Mouse (Mus musculus): ENCODE measurements around the gene Abhd5.

The Abhd5 gene

GRCm38 (mm10) chr9:122414648-122415047 is 63.2 kb downstream of the Abhd5 start:
- DNase-seq (ENCODE audit: low read depth, low spot score): no peak

DNA sequence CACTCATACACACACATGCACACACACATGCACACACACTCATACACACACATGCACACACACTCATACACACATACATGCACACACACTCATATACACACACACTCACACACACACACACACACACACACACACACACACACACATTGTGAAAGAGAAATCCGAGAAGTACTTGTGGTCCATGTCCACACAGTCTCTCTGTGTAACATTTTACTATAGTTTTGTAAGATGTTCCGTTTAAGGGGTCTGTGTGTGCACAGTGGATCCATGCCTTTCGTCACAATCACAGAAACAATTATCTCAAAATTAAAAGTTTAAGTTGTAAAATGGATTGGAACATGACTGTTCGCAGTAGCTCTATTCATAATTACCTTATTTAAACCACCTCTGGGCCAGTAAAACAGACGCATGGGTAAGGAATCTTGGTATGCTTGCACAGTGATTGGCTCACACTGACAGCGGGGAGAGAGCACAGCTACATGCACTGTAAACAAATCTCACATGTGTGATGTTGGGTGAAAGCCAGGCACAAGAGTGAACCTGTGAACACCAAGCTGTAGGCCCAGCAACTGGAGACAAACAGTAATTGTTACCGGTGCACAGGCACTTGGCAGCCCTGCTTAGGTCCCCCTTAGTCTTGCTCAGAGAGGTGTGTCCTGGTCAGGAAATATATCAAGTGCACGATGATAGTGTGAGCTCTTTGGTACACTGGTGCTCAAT is 63.8 kb downstream of the Abhd5 start:
- DNase-seq (ENCODE audit: low read depth, low spot score): no peak

GRCm38 (mm10) chr9:122416617-122417016 is 65.2 kb downstream of the Abhd5 start:
- no peak for DNase-seq (ENCODE audit: low read depth, low spot score)

DNA sequence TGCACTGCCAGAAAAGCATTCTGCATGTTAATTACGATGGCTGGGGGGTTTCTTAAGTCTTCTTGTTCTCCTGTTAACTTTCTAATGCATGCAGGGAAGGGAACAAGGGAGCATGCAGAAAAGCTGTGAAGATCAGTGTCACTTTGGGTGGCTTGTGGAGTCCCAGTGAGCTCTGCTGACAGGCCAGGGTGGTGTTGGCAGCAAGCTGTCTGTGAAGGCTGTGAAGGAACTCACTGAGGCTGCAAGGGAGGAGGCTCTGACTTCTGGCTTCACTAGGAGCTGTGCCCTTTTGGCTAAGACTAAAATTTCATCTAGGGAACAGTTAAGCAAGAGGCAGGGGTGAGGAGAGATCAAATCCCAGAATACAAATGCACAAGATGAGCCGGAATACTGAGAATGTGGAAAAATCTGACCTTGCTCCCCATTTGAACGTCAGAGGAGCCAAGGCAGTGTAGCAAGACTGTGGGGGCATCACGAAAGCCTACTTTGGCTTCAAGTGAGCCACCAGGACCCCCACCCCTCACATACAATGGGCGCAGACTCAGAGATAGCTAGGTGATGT is 68.9 kb downstream of the Abhd5 start:
- DNase-seq (ENCODE audit: low read depth, low spot score): no peak

DNA sequence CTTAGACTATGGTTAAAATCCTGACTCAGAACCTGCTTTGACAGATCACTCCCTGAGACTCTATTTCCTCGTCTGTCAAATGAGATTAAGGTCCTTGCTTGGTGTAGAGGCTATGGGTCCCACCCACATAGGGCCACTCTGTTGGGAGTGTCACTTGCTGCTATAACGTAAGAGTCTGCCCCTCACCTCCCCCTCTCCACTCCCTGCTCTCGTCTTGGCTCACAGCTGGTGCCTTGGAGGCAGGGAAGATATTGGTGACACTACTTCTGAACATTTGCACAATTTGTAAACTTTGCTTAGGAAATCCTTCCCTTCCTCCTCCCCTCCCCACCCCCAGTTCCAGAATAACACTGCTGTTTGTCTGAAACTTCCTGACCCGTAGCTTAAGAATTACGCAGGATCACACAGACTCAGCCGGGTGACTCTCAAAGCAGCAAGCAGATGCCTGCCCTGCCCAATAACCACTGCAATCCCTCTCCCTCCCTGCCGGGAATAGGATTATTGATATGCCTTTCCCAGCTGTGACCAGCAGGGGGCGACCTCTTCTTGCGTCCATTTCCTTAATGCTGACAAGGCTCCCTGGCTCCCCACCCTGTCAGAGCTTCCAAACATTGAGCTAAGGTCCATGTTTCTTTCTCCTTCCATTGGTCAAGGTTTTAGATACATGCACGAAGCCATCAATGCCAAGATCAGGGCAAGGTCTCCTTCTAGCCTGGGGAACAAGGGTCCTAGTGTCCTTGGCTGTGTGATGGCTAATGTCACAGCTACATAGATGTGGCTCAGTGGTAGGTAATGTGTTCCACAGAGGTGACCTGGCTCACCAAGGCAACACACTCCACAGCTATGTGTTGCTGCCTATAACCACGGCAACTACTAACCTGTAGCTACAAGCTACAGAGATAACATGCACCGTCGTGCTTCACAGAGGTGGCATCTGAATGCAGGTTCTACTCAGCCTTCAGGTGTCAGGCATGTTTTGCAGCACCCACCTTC is 69.7 kb downstream of the Abhd5 start:
- DNase-seq (ENCODE audit: low read depth, low spot score): peak; percentile 71

- DNase-seq (ENCODE audit: low read depth, low spot score): no peak
These were observed 70.5 kb downstream of the Abhd5 start for GRCm38 (mm10) chr9:122421911-122422310.

DNA sequence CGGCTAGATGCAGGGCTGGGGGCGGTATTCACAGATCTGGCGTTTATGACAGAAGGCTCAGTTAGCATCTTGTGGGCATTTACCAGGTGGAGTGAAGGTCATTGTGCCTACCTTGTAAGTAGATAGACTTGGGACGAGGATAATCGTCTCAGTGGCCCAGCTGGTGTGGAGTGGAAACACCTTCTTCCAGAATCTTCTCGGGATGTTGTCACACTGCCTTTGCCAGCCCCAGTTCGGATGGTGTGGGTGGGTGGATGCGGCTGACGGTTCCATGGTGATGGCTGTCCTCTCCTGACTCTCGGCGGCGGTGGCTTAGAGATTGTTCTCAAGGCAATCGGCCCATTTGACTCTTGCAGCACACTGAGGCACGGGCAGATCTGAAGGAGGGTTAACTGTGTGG is 71.3 kb downstream of the Abhd5 start:
- no peak for DNase-seq (ENCODE audit: low read depth, low spot score)

DNA sequence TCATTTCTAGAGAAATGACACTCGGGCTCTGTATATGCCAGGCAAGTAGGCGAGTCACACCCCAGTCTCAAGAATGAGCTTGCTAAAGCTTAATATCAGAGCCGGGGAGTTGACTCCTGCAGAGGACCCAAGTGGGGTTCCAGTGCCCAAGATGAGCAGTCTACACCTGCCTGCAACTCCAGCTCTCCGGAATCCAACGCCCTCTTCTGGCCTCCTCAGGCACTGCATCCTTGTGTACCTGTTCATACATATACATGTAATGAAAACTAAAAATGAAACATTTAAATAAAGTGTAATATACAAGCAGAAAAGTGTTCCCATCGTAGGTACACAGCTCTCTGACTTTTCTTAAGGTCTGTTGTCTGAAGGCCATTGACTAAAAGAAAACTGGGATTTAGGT is 71.7 kb downstream of the Abhd5 start:
- no peak for DNase-seq (ENCODE audit: low read depth, low spot score)

DNA sequence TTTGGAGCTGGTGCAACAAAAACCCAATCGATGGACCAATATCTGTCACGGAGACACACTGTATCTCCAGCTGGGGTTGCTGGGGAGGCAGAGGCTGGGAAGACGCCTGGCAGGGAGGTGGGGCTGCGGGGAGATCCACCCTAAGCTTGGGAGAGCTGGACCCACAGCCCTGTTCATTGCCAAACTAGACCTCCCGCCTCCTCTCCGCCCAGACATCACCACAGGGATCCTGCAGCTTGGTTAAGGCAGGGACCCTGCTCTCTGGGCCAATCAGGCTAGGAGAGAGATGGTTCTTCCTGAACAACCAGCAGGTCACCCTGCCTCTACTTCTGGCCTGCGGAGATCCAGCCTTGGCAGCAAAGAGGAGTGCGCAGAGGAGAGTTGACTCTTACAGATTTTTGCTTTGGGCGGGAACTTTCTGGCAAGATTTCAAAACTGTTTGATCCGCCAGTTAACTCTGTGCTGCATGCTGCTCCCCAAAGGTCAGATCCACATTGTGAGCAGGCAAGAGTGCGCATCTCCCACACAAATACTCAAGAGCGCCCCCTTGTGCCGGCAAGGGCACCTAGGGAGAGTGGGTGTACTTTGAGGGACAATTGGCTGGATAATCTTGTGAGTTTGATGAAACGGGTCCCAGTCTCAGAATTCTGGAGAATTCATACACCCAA is 73.7 kb downstream of the Abhd5 start:
- DNase-seq (ENCODE audit: low read depth, low spot score): no peak

DNA sequence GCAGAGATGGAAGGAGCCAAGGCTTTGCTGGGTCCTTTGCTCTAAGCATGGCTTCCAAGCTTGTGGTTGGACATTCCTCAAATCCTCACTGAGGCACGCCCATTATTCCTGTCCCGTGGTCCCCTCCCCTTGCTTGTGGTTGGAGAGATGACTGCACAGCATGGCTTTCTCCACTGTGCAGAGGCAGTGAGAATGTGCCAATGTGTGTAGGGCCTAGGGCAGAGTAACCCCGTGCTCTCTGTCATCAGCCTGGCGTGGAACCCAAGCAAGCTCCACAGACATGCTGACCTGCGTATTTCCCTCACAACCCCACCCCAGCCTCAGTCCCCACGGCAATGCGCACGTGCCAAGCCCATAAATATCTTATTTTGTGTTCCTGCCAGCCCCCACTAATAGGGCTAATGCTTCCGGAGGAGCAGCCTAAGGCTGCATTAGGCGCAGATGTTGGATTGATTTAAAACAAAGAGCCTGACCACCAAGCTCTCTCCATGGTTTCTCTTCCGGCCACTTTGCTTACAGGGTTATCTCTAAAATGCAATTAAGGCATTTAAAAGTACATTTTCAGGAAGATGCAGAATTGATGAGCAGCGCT is 77.7 kb downstream of the Abhd5 start:
- no peak for DNase-seq (ENCODE audit: low read depth, low spot score)

DNA sequence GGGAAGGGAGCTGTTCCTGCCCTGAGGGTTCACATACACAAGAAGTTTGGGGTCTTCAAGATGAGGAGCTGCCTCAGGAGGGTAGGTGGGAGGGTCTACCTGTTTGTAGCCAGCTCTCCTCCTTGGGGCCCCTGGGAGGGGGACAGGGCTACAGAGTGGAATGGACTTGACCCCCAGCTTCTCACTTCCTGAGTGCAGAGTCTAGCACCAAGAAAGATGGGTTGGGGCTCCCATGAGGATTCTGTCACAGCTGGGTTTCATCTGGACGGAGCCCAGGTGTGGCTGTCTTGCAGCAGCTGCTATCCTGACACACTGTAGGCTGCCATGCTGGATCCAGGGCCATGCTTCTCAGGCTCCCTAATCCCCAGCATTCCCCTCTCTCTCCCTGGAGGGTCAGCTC is 78.3 kb downstream of the Abhd5 start:
- no peak for DNase-seq (ENCODE audit: low read depth, low spot score)
